Mouse (Mus musculus) forebrain, embryonic 11.5 days (tissue): Measurements from ENCODE around the gene Dis3l. TPM values are rescaled to one million over a fixed set of nuclear protein-coding genes. Genes with fewer than 3 reads are reported as not detected.

ENCODE experiments used
- ATAC-seq: fragments of 200-750 bp; cut with Nextera tagmentation; replicated peaks from 2 replicates; pipeline ENCODE4 v1.8.0; 2017; ENCODE audit warnings: moderate TSS enrichment; ENCODE audit not compliant: low FRiP score
- DNase-seq: peaks from one replicate; pipeline ENCODE4 v3.0.0-alpha.2; 2017; ENCODE audit warnings: low spot score
- H3K27ac ChIP-seq: fragments of 300-500 bp; sonication (generic); 2 replicates; pipeline ENCODE4 v1.5.1; 2014; ENCODE audit warnings: low read depth, low read length
- H3K27me3 ChIP-seq: fragments of 300-500 bp; sonication (generic); 2 replicates; pipeline ENCODE4 v1.6.1; 2014; ENCODE audit warnings: mild to moderate bottlenecking, low read length, mixed read lengths; ENCODE audit not compliant: control insufficient read depth, insufficient read depth
- H3K36me3 ChIP-seq: fragments of 300-500 bp; sonication (generic); 2 replicates; pipeline ENCODE4 v1.6.1; 2014; ENCODE audit warnings: mild to moderate bottlenecking, low read length, moderate library complexity, mixed read lengths; ENCODE audit not compliant: control insufficient read depth, insufficient read depth
- H3K4me1 ChIP-seq: fragments of 300-500 bp; sonication (generic); replicated peaks from 2 replicates; pipeline ENCODE4 v1.6.1; 2014; ENCODE audit warnings: low read length, mixed read lengths; ENCODE audit not compliant: control insufficient read depth, insufficient read depth
- H3K4me2 ChIP-seq: fragments of 300-500 bp; sonication (generic); 2 replicates; pipeline ENCODE4 v1.6.1; 2014; ENCODE audit warnings: low read depth, mild to moderate bottlenecking, low read length, moderate library complexity, mixed read lengths; ENCODE audit not compliant: severe bottlenecking
- H3K4me3 ChIP-seq: fragments of 300-500 bp; sonication (generic); 2 replicates; pipeline ENCODE4 v1.5.1; 2014; ENCODE audit warnings: low read depth, low read length
- H3K9ac ChIP-seq: fragments of 300-500 bp; sonication (generic); 2 replicates; pipeline ENCODE4 v1.6.1; 2014; ENCODE audit warnings: low read length
- H3K9me3 ChIP-seq: fragments of 300-500 bp; sonication (generic); 2 replicates; pipeline ENCODE4 v1.6.1; 2016; ENCODE audit warnings: low read length, mixed read lengths; ENCODE audit not compliant: control insufficient read depth
- WGBS: fragments of 180-500 bp; shearing (Covaris S2); extraction: QIAGEN DNeasy Blood & Tissue Kit; methylation state at CpG from one replicate; pipeline ENCODE4 v1.1.7; 2014; 5-methylcytosine and 5-hydroxymethylcytosine counted together
- polyA plus RNA-seq: library from polyadenylated mRNA; unstranded; fragments of >200 nt; fragmentation: Nextera tagmentation; extraction: Ambion mirVana; gene quantifications from 2 replicates; pipeline ENCODE4 v1.2.1, GENCODE M21; 2014

The Dis3l gene
- polyA plus RNA-seq, 1 experiment from 2014 or later: 22.4 TPM

GRCm38 (mm10) chr9:64369871-64370270 is 28.8 kb upstream of the Dis3l start:
- no peak for ATAC-seq
- Histone ChIP-seq H3K4me1 (0 out of 2 replicates have a peak, but pooled peaks cover 3% of the 10 kb centered on the region), H3K4me2 (no peak overlapping the region), H3K9ac (no peak overlapping the region), H3K4me3 (no peak overlapping the region), H3K27me3 (no peaks in the 10 kb centered on the region), H3K27ac (no peak overlapping the region), H3K9me3 (no peaks in the 10 kb centered on the region), H3K36me3 (no peaks in the 10 kb centered on the region)
- DNase-seq: no peak
- WGBS: 82% methylated on average over 7 of the region's 7 CpGs

- no peak overlapping the region for H3K4me3 ChIP-seq
- no peaks in the 10 kb centered on the region for H3K27me3 ChIP-seq
- no peak for ATAC-seq
- no peak overlapping the region for H3K9ac ChIP-seq
- no peak overlapping the region for H3K4me2 ChIP-seq
- DNase-seq: no peak
- WGBS: 91% methylated on average over 9 of the region's 9 CpGs
- no peaks in the 10 kb centered on the region for H3K36me3 ChIP-seq
- H3K4me1 ChIP-seq: 0 out of 2 replicates have a peak, but pooled peaks cover 3% of the 10 kb centered on the region
- H3K27ac ChIP-seq: no peak overlapping the region
- H3K9me3 ChIP-seq: no peaks in the 10 kb centered on the region
Observed at GRCm38 (mm10) chr9:64361231-64361950, 20.3 kb upstream of the Dis3l start.

- no peak overlapping the region for H3K9ac ChIP-seq
- H3K9me3 ChIP-seq: no peaks in the 10 kb centered on the region
- WGBS: 85% methylated on average over 7 of the region's 7 CpGs
- no peaks in the 10 kb centered on the region for H3K27me3 ChIP-seq
- DNase-seq (no peak), ATAC-seq (no peak)
- no peak overlapping the region for H3K27ac ChIP-seq
- no peak overlapping the region for H3K4me2 ChIP-seq
- H3K36me3 ChIP-seq: no peaks in the 10 kb centered on the region
- no peak overlapping the region for H3K4me3 ChIP-seq
- H3K4me1 ChIP-seq: no peaks in the 10 kb centered on the region
Observed at GRCm38 (mm10) chr9:64355627-64356026, 14.5 kb upstream of the Dis3l start.

GRCm38 (mm10) chr9:64351191-64351590 is 10.1 kb upstream of the Dis3l start:
- Histone ChIP-seq H3K4me3 (no peak overlapping the region), H3K9ac (no peak overlapping the region), H3K4me1 (no peaks in the 10 kb centered on the region), H3K27ac (no peak overlapping the region), H3K27me3 (no peaks in the 10 kb centered on the region), H3K4me2 (no peak overlapping the region), H3K36me3 (no peaks in the 10 kb centered on the region), H3K9me3 (no peaks in the 10 kb centered on the region)
- 47% methylated on average over 3 of the region's 3 CpGs for WGBS
- ATAC-seq: no peak
- no peak for DNase-seq

GRCm38 (mm10) chr9:64349490-64349889 is 8.4 kb upstream of the Dis3l start:
- 75% methylated on average over 5 of the region's 5 CpGs for WGBS
- Histone ChIP-seq H3K27me3 (no peaks in the 10 kb centered on the region), H3K4me3 (no peak overlapping the region), H3K4me1 (no peaks in the 10 kb centered on the region), H3K9ac (no peak overlapping the region), H3K4me2 (no peak overlapping the region), H3K9me3 (no peaks in the 10 kb centered on the region), H3K27ac (no peak overlapping the region), H3K36me3 (no peaks in the 10 kb centered on the region)
- ATAC-seq (no peak), DNase-seq (no peak)

- no peak for DNase-seq
- Histone ChIP-seq H3K9ac (no peak overlapping the region), H3K4me3 (no peak overlapping the region), H3K27ac (no peak overlapping the region), H3K4me1 (no peaks in the 10 kb centered on the region), H3K36me3 (no peaks in the 10 kb centered on the region), H3K9me3 (no peaks in the 10 kb centered on the region), H3K27me3 (no peaks in the 10 kb centered on the region), H3K4me2 (no peak overlapping the region)
- no peak for ATAC-seq
- WGBS: 0% methylated on average over 1 of the region's 1 CpGs
Observed at GRCm38 (mm10) chr9:64347377-64347776, 6.3 kb upstream of the Dis3l start.

GRCm38 (mm10) chr9:64345931-64346330 is 4.8 kb upstream of the Dis3l start:
- no peaks in the 10 kb centered on the region for H3K4me1 ChIP-seq
- DNase-seq (no peak), ATAC-seq (no peak)
- no peaks in the 10 kb centered on the region for H3K9me3 ChIP-seq
- H3K4me2 ChIP-seq: no peak overlapping the region
- H3K4me3 ChIP-seq: no peak overlapping the region
- no peak overlapping the region for H3K27ac ChIP-seq
- 68% methylated on average over 5 of the region's 5 CpGs for WGBS
- no peaks in the 10 kb centered on the region for H3K27me3 ChIP-seq
- no peak overlapping the region for H3K9ac ChIP-seq
- no peaks in the 10 kb centered on the region for H3K36me3 ChIP-seq

GRCm38 (mm10) chr9:64343656-64344055 is 2.6 kb upstream of the Dis3l start:
- Histone ChIP-seq H3K27ac (no peak overlapping the region), H3K27me3 (no peaks in the 10 kb centered on the region), H3K9ac (no peak overlapping the region), H3K4me1 (no peaks in the 10 kb centered on the region; the same call in 1 of the 2 replicates), H3K4me2 (no peak overlapping the region), H3K4me3 (no peak overlapping the region), H3K9me3 (no peaks in the 10 kb centered on the region), H3K36me3 (no peaks in the 10 kb centered on the region)
- WGBS: 86% methylated on average over 2 of the region's 2 CpGs
- ATAC-seq: no peak
- DNase-seq: no peak

- DNase-seq (no peak), ATAC-seq (no peak)
- no peak overlapping the region for H3K4me2 ChIP-seq
- H3K4me3 ChIP-seq: no peak overlapping the region
- H3K36me3 ChIP-seq: no peaks in the 10 kb centered on the region
- H3K9ac ChIP-seq: peak overlapping the region; percentile 100; the same call in 1 of the 2 replicates
- no peaks in the 10 kb centered on the region for H3K9me3 ChIP-seq
- WGBS: 90% methylated on average over 8 of the region's 8 CpGs
- H3K4me1 ChIP-seq: no peaks in the 10 kb centered on the region; the same call in 1 of the 2 replicates
- no peak overlapping the region for H3K27ac ChIP-seq
- no peaks in the 10 kb centered on the region for H3K27me3 ChIP-seq
Observed at GRCm38 (mm10) chr9:64341671-64342070, 583 bp upstream of the Dis3l start.
